Mouse (Mus musculus): ENCODE measurements at regions not wholly inside any gene's neighbourhood (a gene's known extent, or its start where the extent isn't known, plus 50 kb on each side); places are given as distances from the start of the nearest gene placed in this dataset.

DNA sequence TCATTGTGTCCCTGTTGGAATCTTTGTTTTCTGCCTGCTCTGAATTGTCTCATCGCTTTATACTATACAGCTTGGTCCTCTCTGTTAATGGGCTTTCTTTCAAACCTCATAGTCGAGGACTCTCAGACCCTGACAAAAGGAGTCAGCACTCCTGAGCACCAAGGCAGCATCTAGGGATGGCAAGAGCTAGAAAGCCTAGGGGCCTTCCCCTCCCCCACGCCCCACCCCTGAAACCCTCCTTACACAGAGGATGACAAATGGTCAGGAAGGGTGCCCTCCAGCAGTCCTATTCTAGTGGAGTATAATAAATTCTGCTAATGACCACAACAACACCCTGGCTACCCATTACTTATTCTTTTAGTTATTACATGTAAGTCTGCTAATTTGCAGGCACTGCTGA is 74.4 kb downstream of the Tbx19 start:
- no peak for DNase-seq (ENCODE audit: low spot score)

- DNase-seq (ENCODE audit: low spot score): no peak
Measured at GRCm38 (mm10) chr1:165084753-165085152, 75.8 kb downstream of the Tbx19 start.

GRCm38 (mm10) chr1:165084179-165084578 is 76.4 kb downstream of the Tbx19 start:
- DNase-seq (ENCODE audit: low spot score): peak; percentile 51

DNA sequence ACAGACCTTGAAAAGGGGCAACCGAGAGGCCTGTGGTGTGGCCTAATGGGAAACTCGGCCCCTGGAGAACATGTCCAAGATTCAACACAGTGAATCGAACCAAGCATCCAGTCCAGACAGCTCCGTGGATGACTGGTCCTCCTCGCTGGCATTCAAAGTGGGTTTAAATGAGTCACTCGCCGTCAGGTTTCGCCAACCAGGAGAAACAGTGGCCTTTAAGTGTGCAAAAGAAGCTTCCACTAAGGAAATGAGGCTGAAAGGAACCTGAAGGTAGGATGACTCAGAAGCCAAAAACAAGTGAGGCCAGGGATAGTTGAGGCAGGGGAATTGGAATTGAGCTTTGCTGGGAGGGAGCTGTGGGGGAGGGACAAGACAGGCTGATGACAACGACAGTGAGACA is 80.2 kb downstream of the Tbx19 start:
- no peak for DNase-seq (ENCODE audit: low spot score)

DNA sequence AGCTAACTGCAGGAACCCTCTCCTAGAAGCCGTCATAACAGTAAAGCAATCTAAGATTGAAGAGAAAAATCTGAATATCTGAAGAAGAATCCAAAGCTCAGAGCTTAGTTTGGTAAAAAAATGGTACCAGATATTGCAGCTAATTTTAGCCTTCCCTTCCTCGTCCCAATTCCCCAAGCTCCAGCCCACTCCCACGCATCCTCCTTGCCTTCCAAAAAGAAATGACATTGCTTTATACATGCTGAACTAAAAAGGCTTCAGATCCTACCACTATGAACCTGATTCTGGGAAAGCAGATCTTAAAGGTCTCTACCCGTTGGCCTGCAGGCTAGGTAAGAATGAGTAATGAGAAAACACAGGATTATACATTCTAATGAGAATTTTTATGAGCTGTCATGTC is 83.3 kb downstream of the Tbx19 start:
- no peak for DNase-seq (ENCODE audit: low spot score)

DNA sequence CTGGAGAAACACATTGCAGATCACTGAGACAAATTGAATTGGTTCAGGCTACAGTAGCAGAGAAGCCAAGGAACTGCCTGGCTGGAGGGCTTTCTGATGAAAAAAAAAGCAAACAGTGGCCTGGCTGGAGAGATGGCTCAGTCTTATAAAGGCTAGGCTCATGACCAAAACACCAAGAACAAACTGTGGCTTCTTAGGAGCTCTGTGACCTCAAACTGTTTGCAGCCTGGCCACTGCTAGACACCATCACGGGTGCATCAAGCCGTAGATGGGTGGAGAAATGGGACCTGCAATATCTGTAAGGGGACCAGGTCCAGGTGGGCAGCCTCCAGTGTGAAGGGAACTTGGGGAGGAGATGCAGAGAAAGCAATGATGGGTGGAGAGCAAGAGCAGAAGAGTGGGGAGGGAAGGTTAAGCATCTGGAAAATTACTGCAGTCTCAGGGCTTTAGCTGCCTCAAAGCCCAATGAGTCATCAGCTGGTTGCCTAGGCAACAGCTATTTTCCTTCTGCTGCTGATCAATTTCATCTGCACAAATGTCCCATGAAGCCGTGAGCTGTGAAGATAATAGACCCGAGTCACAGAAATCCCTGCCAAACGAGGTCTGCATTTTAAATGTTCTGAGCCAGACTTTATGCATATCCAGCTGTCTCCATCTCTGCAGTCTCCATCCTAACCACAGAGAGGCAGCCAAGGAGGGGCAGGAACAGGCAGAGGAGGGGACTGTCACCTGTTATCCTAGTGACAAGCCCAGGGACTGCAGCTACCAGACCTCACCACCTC is 85.1 kb downstream of the Tbx19 start:
- DNase-seq (ENCODE audit: low spot score): peak; percentile 94

- no peak for DNase-seq (ENCODE audit: low spot score)
Measured at GRCm38 (mm10) chr1:165071831-165072491, 88.6 kb downstream of the Tbx19 start.

DNA sequence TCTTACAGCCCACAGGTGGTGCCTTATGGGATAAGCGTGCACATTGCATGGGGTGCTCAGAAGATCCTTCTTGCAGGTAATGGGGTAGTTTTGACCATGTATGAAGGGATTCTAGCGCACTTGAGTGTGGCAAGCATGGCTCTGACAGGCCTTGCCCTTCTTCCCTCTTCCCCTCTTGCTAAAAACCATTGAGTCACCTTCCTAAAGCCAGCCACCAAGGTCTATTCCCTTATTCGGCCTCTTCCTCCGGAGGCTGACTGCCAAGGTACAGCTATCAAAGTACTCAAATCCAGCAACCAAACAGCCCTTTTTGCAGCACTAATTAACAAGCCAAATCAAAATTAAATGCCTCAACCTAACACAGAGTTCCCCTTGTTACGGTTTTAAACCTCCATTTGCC is 95.6 kb downstream of the Tbx19 start:
- no peak for DNase-seq (ENCODE audit: low spot score)

- DNase-seq (ENCODE audit: low spot score): no peak
Measured at GRCm38 (mm10) chr1:165062813-165063492, 97.6 kb downstream of the Tbx19 start.

- no peak for DNase-seq (ENCODE audit: low spot score)
Measured at GRCm38 (mm10) chr1:165061420-165061819, 99.2 kb downstream of the Tbx19 start.

DNA sequence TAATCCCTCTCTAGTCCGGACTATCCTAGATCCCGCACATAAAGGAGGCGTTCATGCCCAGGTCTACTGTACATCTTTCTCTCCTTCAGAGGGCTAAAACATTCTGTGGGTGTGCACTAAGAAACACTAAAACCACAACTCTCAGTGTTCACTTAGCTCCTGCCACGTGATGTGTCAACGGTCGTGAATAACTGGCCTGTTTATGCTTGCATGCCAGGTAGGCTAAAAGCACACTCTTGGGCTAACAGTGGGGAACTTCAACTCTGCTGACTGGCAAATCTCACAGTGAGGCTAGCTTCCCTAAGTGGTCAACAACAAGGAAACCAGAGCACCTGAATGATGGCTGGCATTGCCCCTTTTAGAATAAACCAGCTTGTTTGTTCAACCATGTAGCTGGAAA is 106.3 kb downstream of the Tbx19 start:
- DNase-seq (ENCODE audit: low spot score): no peak

- no peak for DNase-seq (ENCODE audit: low spot score)
Measured at GRCm38 (mm10) chr1:165051294-165051693, 109.3 kb downstream of the Tbx19 start.

DNA sequence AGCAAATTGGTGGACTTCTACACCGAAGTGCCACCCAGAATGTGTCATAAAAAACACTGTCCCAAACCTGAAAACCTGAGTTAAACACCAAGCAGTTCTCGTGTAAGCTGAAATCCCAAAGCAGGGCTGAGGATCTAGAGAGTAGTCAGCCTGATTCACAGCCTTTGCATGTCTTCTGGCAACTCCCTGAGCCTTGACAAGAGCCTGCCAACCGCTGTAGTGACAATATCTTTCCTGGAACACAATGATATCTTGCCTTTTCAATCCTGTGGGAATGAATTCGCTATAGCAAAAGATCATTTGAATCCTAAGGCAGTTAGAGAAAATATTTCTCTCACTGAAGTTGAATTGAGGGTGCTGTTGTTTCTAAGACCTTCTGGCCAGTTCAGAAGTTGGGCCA is 110.4 kb downstream of the Tbx19 start:
- no peak for DNase-seq (ENCODE audit: low spot score)

DNA sequence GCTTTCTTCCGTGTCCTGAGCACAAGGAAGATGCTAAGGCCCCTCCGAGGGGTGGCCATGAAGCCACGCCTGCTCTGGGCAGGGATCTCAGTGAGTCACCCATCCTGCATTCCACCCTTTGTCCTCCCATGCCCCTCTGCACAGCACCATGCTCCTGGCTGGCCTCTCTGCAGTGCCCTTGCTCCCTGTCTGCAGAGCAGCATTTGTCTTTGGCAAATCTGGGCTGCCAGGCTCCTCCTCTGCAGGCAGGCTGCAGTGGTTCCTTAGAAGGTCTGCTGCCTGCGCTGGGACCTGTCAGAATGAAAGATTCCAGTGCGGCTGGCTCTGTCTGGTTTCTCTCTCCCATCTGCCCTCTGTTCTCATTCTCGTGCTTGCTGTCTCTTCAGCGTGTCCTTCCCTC is 111.3 kb upstream of the Xcl1 start:
- DNase-seq (ENCODE audit: low spot score): peak; percentile 96

GRCm38 (mm10) chr1:165046056-165046455 is 110.7 kb upstream of the Xcl1 start:
- peak; percentile 81 for DNase-seq (ENCODE audit: low spot score)

DNA sequence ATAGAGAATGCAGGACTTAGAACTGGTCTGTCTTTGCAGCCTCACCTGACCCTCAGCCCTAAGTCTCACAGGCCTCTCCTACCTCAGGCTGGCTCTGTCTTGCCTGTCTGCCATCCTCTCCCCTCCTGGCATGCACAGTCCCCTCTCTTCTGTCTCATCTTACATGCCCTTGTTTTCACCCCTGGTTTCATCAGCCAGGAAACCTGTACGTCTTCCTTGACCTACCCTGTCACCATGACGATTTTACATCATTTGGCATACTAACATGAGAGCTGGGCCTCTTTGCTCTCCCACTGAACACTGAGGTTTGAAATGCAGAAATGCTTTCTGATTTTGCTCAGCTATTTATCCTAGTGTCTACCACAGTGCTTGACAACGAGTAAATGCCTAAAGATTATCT is 108.0 kb upstream of the Xcl1 start:
- peak; percentile 22 for DNase-seq (ENCODE audit: low spot score)

- DNase-seq (ENCODE audit: low spot score): no peak
Measured at GRCm38 (mm10) chr1:165042105-165042504, 106.8 kb upstream of the Xcl1 start.

GRCm38 (mm10) chr1:165036631-165037030 is 101.3 kb upstream of the Xcl1 start:
- DNase-seq (ENCODE audit: low spot score): peak; percentile 28

GRCm38 (mm10) chr1:165035618-165036017 is 100.3 kb upstream of the Xcl1 start:
- DNase-seq (ENCODE audit: low spot score): peak; percentile 30

GRCm38 (mm10) chr1:165020960-165021563 is 85.7 kb upstream of the Xcl1 start:
- DNase-seq (ENCODE audit: low spot score): no peak

DNA sequence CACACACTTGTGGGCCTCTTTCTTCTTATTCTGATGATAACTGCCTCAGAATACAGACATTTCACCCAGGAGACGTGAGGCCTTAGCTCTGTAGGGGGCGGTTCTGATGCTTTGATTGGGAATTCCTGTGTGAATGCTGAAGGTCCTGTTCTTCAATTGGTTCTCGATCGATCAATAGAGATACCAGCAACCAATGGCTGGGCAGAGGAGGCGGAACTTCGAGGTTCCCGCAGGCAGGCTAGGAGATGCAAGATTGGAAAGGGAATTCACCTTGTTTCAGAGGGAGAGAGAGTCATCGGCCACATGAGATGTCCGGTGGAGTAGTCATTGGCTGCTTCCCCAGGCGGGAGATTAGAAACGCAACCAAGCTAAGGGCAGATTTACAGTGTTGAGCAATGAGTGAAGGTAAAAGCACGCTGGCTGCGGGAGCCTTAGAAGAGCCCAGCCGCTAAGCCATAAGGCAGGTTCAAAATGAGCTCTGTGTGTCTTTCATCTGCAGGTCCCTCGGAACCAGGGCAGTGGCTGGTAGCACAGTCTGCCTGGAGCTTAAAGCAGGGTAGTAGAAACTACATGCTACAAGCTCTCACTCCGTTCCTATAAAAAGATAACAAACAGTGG is 83.5 kb upstream of the Xcl1 start:
- peak; percentile 86 for DNase-seq (ENCODE audit: low spot score)

DNA sequence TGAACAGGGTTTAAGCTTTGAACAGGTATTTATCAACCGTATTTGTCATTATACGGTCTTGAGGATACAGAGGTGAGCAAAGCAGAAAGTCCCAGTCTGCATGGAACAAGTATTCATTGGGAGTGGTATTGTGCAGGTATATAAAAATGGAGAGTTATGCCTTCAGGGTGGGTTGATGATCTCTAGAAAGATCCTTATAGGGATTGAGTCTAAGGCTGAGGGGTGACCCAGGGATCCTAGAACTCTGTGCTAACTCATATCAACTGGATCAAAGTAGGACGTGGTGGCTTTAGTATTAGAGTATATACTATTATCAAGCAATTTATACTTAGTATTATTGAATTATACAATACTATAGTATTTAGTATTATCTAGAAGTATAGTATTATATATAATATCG is 82.9 kb upstream of the Xcl1 start:
- DNase-seq (ENCODE audit: low spot score): no peak
